ENCODE assay signal across 11 mouse cellular contexts in genomic region chr3:31254427-31254826, GRCm38 (mm10). TPM values are rescaled to one million over a fixed set of nuclear protein-coding genes. Genes with fewer than 3 reads are reported as not detected.
DNase-seq lines count a peak whose midpoint lies in the region; ATAC-seq lines count a peak whose summit lies in the region.
"Had no signal": no experiment of that assay in that cellular context is flagged by ENCODE, and none has a peak within 500 bp of the region (broad histone marks: within the 10 kb centered on the region; RNA-seq: fewer than 3 reads in every experiment).

No protein-coding gene starts in this region.

- H3K27ac ChIP-seq in kidney, embryonic 16.5 days (ENCODE audit: low read length), result no peak overlapping the region
- no peak overlapping the region for H3K27ac ChIP-seq in liver, embryonic 11.5 days (ENCODE audit: low read depth, low read length)
- H3K27ac ChIP-seq: embryonic facial prominence, embryonic 15.5 days; heart, embryonic 13.5 days had no signal

- no peak overlapping the region for H3K4me2 ChIP-seq in kidney, embryonic 16.5 days (replicated peaks; ENCODE audit: low read depth, low read length)
- H3K4me2 ChIP-seq in liver, embryonic 11.5 days, result no peak overlapping the region
- H3K4me2 ChIP-seq: embryonic facial prominence, embryonic 15.5 days; heart, embryonic 13.5 days had no signal

- intact Hi-C loops in left cerebral cortex, postnatal 36 days (cut with DNase I), result loop anchor here (10.0 kb wide), 1 partner anchor 110 kb away; the partner anchor contains the start of gene Cldn11

- no peaks in the 10 kb centered on the region for H3K27me3 ChIP-seq in kidney, embryonic 16.5 days (ENCODE audit: insufficient read depth, low read length)
- H3K27me3 ChIP-seq in liver, embryonic 11.5 days (replicated peaks; ENCODE audit: control insufficient read depth, insufficient read depth, low read length), result no peaks in the 10 kb centered on the region
- H3K27me3 ChIP-seq: embryonic facial prominence, embryonic 15.5 days; heart, embryonic 13.5 days; Patski had no signal

- H3K4me3 ChIP-seq in kidney, embryonic 16.5 days (ENCODE audit: low read length), result no peak overlapping the region
- H3K4me3 ChIP-seq in liver, embryonic 11.5 days (ENCODE audit: low read depth, low read length), result no peak overlapping the region
- H3K4me3 ChIP-seq: embryonic facial prominence, embryonic 15.5 days; heart, embryonic 13.5 days had no signal

- WGBS in kidney, embryonic 16.5 days, result 74% methylated on average over 7 of the region's 7 CpGs
- WGBS in liver, embryonic 11.5 days, result 64% methylated on average over 7 of the region's 7 CpGs

- DNase-seq in 3T3-L1 (ENCODE audit: low read depth, low spot score) (peak; percentile 19), NIH3T3 (ENCODE audit: low read depth) (peak; percentile 36)
- peak; percentile 47 for DNase-seq in heart, postnatal 4 days
- peak; percentile 78 to 80 for DNase-seq in left cerebral cortex, postnatal 36 days (ENCODE audit: low spot score in 2 of 2)
- no peak for DNase-seq in spleen, postnatal 14 days (ENCODE audit: low spot score in 2 of 2)
- no peak for DNase-seq in liver, embryonic 11.5 days (ENCODE audit: low spot score)
- DNase-seq: kidney, adult 2 months had no signal

- ATAC-seq in kidney, embryonic 16.5 days (ENCODE audit: low FRiP score, low TSS enrichment), result no peak
- no peak for ATAC-seq in liver, embryonic 11.5 days (replicated peaks; ENCODE audit: low FRiP score)
- ATAC-seq: Patski had no signal

- H3K36me3 ChIP-seq in kidney, embryonic 16.5 days (ENCODE audit: insufficient read depth, low read length), result no peaks in the 10 kb centered on the region
- no peaks in the 10 kb centered on the region for H3K36me3 ChIP-seq in liver, embryonic 11.5 days (ENCODE audit: control insufficient read depth, insufficient read depth, low read length)
- H3K36me3 ChIP-seq: embryonic facial prominence, embryonic 15.5 days; heart, embryonic 13.5 days had no signal

- H3K4me1 ChIP-seq in kidney, embryonic 16.5 days (ENCODE audit: insufficient read depth, low read length), result no peaks in the 10 kb centered on the region
- H3K4me1 ChIP-seq in liver, embryonic 11.5 days (replicated peaks; ENCODE audit: control insufficient read depth, insufficient read depth, low read length), result no peaks in the 10 kb centered on the region
- H3K4me1 ChIP-seq: embryonic facial prominence, embryonic 15.5 days had no signal

- H3K9ac ChIP-seq in kidney, embryonic 16.5 days (replicated peaks; ENCODE audit: low read length), result no peak overlapping the region
- no peak overlapping the region for H3K9ac ChIP-seq in liver, embryonic 11.5 days (ENCODE audit: low read depth, low read length)
- H3K9ac ChIP-seq: embryonic facial prominence, embryonic 15.5 days; heart, embryonic 13.5 days had no signal

- H3K9me3 ChIP-seq in kidney, embryonic 16.5 days (ENCODE audit: low read length), result no peaks in the 10 kb centered on the region
- no peaks in the 10 kb centered on the region for H3K9me3 ChIP-seq in liver, embryonic 11.5 days (ENCODE audit: control insufficient read depth, low read length)
- H3K9me3 ChIP-seq: embryonic facial prominence, embryonic 15.5 days; heart, embryonic 13.5 days had no signal

RNA-seq across cellular contexts. Expression of gene Slc7a14, which starts 55.8 kb away (rescaled TPM):
- total RNA-seq in heart, postnatal 4 days (2021), result under 1 TPM; 0.38 to 0.43 TPM
- total RNA-seq in left cerebral cortex, postnatal 36 days (2021), result 10 to 100 TPM; 47.9 to 61.0 TPM
- polyA plus RNA-seq in kidney, embryonic 16.5 days (2015; fragmentation: Nextera tagmentation; extraction: Ambion mirVana), result 0.14 and 0.24 TPM in 2 replicates
- polyA plus RNA-seq in liver, embryonic 11.5 days (2014; fragmentation: Nextera tagmentation; extraction: Ambion mirVana), result 0.08 and 0.13 TPM in 2 replicates

Comparison
In these comparisons a context has a peak if more than half of its experiments do, and no peak if none do; other contexts are left out.
1. DNase-seq: peak in 3T3-L1 (single experiment), NIH3T3 (single experiment), heart, postnatal 4 days (single experiment) and left cerebral cortex, postnatal 36 days (2 of 2); none in spleen, postnatal 14 days (0 of 2) and liver, embryonic 11.5 days (single experiment).
2. RNA of gene Slc7a14, which starts 55.8 kb away (total RNA-seq): 47.9 to 61.0 TPM in left cerebral cortex, postnatal 36 days; 0.38 to 0.43 TPM in heart, postnatal 4 days; every median in the first group is over 10 times any median in the second.